Mouse (Mus musculus): ENCODE measurements around the gene Fgf13. TPM values are rescaled to one million over a fixed set of nuclear protein-coding genes. Genes with fewer than 3 reads are reported as not detected.

The Fgf13 gene
- total RNA-seq, 4 experiments from 2014 or later: 183 to 211 (median 198) TPM

Small RNAs within 50 kb of the gene (microRNA-seq; reads per million reads assigned to microRNA genes)
- 17.9 to 57.9 reads per million in 2 experiments for gene Mir504

Data from layer of hippocampus, adult 8-10 months (tissue).